Comparison of ENCODE assay signal across 8 mouse cellular contexts in genomic region chr10:28955138-28955537, GRCm38 (mm10). TPM values are rescaled to one million over a fixed set of nuclear protein-coding genes. Genes with fewer than 3 reads are reported as not detected.
A peak's percentile ranks its signal among the peaks of the same experiment; 100 is the strongest.
DNase-seq lines count a peak whose midpoint lies in the region; ATAC-seq and TF ChIP-seq lines count a peak whose summit lies in the region.

No protein-coding gene starts in this region.

- no peaks in the 10 kb centered on the region for H3K4me1 ChIP-seq in heart, adult 2 months (ENCODE audit: control insufficient read depth, insufficient read depth, low read length)
- H3K4me1 ChIP-seq in hindbrain, embryonic 10.5 days (replicated peaks) = no peaks in the 10 kb centered on the region

- no peak for TF ChIP-seq EP300 in heart, adult 2 months (IDR thresholded peaks at IDR 0.05; ENCODE audit: insufficient read depth, low read depth, low read length)

- H3K9me3 ChIP-seq in hindbrain, embryonic 10.5 days = no peaks in the 10 kb centered on the region

- no peaks in the 10 kb centered on the region for H3K79me2 ChIP-seq in heart, adult 2 months (replicated peaks; ENCODE audit: control insufficient read depth, insufficient read depth, low read length)

- no peak for TF ChIP-seq POLR2A in heart, adult 2 months (IDR thresholded peaks at IDR 0.05; ENCODE audit: insufficient read depth, low read depth, low read length)

- no peaks in the 10 kb centered on the region for H3K27me3 ChIP-seq in heart, adult 2 months (ENCODE audit: control insufficient read depth, insufficient read depth, low read length)
- no peaks in the 10 kb centered on the region for H3K27me3 ChIP-seq in hindbrain, embryonic 10.5 days (ENCODE audit: insufficient read depth, poor library complexity, severe bottlenecking)

- 52% methylated on average over 4 of the region's 4 CpGs for WGBS in heart, adult 2 months
- 54% methylated on average over 4 of the region's 4 CpGs for WGBS in hindbrain, embryonic 10.5 days

- peak; percentile 71; the same call in 1 of the 2 replicates for ATAC-seq in megakaryocyte-erythroid progenitor cell, adult 5-6 weeks (replicated peaks; ENCODE audit: low FRiP score, low TSS enrichment, poor library complexity, severe bottlenecking)

- H3K27ac ChIP-seq in heart, adult 2 months = no peak overlapping the region
- H3K27ac ChIP-seq in hindbrain, embryonic 10.5 days = no peak overlapping the region

- peak in 1 of 2 experiments; percentile 5 for DNase-seq in heart, adult 2 months
- no peak for DNase-seq in heart, adult 9 months (ENCODE audit: low spot score in 2 of 2)
- DNase-seq in ZHBTc4 (ENCODE audit: low read depth, low spot score) = peak; percentile 61
- DNase-seq in cerebellum, postnatal 36 days = peak; percentile 54 to 62
- DNase-seq in hindbrain, embryonic 10.5 days (ENCODE audit: low spot score) = peak; percentile 42
- DNase-seq in layer of hippocampus, postnatal 36 days = peak; percentile 20 to 55
- DNase-seq in spleen, postnatal 4 days (ENCODE audit: low spot score in 2 of 2) = peak; percentile 15 to 62

- intact Hi-C loops in heart, adult 2 months (cut with DNase I) = no loop called here

- H3K36me3 ChIP-seq in heart, adult 2 months (ENCODE audit: control insufficient read depth, insufficient read depth, low read length) = no peaks in the 10 kb centered on the region
- H3K36me3 ChIP-seq in hindbrain, embryonic 10.5 days = no peaks in the 10 kb centered on the region

- TF ChIP-seq CTCF in heart, adult 2 months (IDR thresholded peaks at IDR 0.05) = peak; percentile 72

- H3K4me3 ChIP-seq in heart, adult 2 months = no peak overlapping the region
- no peak overlapping the region for H3K4me3 ChIP-seq in hindbrain, embryonic 10.5 days

- H3K9ac ChIP-seq in heart, adult 2 months (ENCODE audit: low read depth, low read length) = no peak overlapping the region

RNA-seq across cellular contexts. Expression of gene 2310057J18Rik, which starts 31.0 kb away (rescaled TPM):
- not detected for total RNA-seq in heart, adult 2 months (2021)
- not detected in 2 replicates for polyA plus RNA-seq in heart, adult 2 months (2012; rRNA removed)
- not detected in 2 replicates for polyA plus RNA-seq in hindbrain, embryonic 10.5 days (2016; fragmentation: Nextera tagmentation; extraction: Ambion mirVana)
- total RNA-seq in layer of hippocampus, postnatal 36 days (2021) = not detected
- not detected in 2 replicates for total RNA-seq in megakaryocyte-erythroid progenitor cell, adult 5-6 weeks (2014; fragmentation: Nextera tagmentation)
- not detected in 2 replicates for total RNA-seq in megakaryocyte-erythroid progenitor cell, adult 5-6 weeks (2017)

Comparison
In these comparisons a context has a peak if more than half of its experiments do, and no peak if none do; other contexts are left out.
1. DNase-seq: peak in ZHBTc4 (single experiment), cerebellum, postnatal 36 days (2 of 2), hindbrain, embryonic 10.5 days (single experiment), layer of hippocampus, postnatal 36 days (2 of 2) and spleen, postnatal 4 days (2 of 2); none in heart, adult 9 months (0 of 2).